Mouse (Mus musculus): ENCODE measurements at regions not wholly inside any gene's neighbourhood (a gene's known extent, or its start where the extent isn't known, plus 50 kb on each side); places are given as distances from the start of the nearest gene placed in this dataset.

- 31% methylated on average over 4 of the region's 4 CpGs for WGBS
- no peak overlapping the region for H3K27ac ChIP-seq (ENCODE audit: insufficient read depth, low read depth, low read length)
Measured at GRCm38 (mm10) chr11:111728148-111728547, 662.2 kb downstream of the Kcnj2 start.

GRCm38 (mm10) chr11:111732096-111732495 is 666.1 kb downstream of the Kcnj2 start:
- TF ChIP-seq CTCF (IDR thresholded peaks at IDR 0.05; ENCODE audit: insufficient read depth, low read depth, low read length), result no peak
- no peak for TF ChIP-seq POLR2A (IDR thresholded peaks at IDR 0.05; ENCODE audit: insufficient read depth, low read depth, low read length)
- WGBS, result 73% methylated on average over 8 of the region's 8 CpGs
- Histone ChIP-seq H3K4me1 (ENCODE audit: control insufficient read depth, insufficient read depth, low read length) (no peaks in the 10 kb centered on the region), H3K27ac (ENCODE audit: insufficient read depth, low read depth, low read length) (no peak overlapping the region), H3K4me3 (ENCODE audit: insufficient read depth, low read depth, low read length) (no peak overlapping the region)

More at GRCm38 (mm10) chr11:111728148-111728547, 662.2 kb downstream of the Kcnj2 start:
- Histone ChIP-seq H3K4me1 (ENCODE audit: control insufficient read depth, insufficient read depth, low read length) (no peaks in the 10 kb centered on the region), H3K4me3 (ENCODE audit: insufficient read depth, low read depth, low read length) (no peak overlapping the region)
- no peak for TF ChIP-seq CTCF (IDR thresholded peaks at IDR 0.05; ENCODE audit: insufficient read depth, low read depth, low read length)
- no peak for TF ChIP-seq POLR2A (IDR thresholded peaks at IDR 0.05; ENCODE audit: insufficient read depth, low read depth, low read length)

GRCm38 (mm10) chr11:111735446-111735845 is 669.5 kb downstream of the Kcnj2 start:
- TF ChIP-seq POLR2A (IDR thresholded peaks at IDR 0.05; ENCODE audit: insufficient read depth, low read depth, low read length), result no peak
- no peak for TF ChIP-seq CTCF (IDR thresholded peaks at IDR 0.05; ENCODE audit: insufficient read depth, low read depth, low read length)
- H3K4me3 ChIP-seq (ENCODE audit: insufficient read depth, low read depth, low read length), result no peak overlapping the region
- 94% methylated on average over 1 of the region's 1 CpGs for WGBS
- H3K27ac ChIP-seq (ENCODE audit: insufficient read depth, low read depth, low read length), result no peak overlapping the region
- no peaks in the 10 kb centered on the region for H3K4me1 ChIP-seq (ENCODE audit: control insufficient read depth, insufficient read depth, low read length)

- no peaks in the 10 kb centered on the region for H3K4me1 ChIP-seq (ENCODE audit: control insufficient read depth, insufficient read depth, low read length)
- 91% methylated on average over 5 of the region's 5 CpGs for WGBS
- H3K4me3 ChIP-seq (ENCODE audit: insufficient read depth, low read depth, low read length), result no peak overlapping the region
- TF ChIP-seq CTCF (IDR thresholded peaks at IDR 0.05; ENCODE audit: insufficient read depth, low read depth, low read length) (no peak), POLR2A (IDR thresholded peaks at IDR 0.05; ENCODE audit: insufficient read depth, low read depth, low read length) (no peak)
- H3K27ac ChIP-seq (ENCODE audit: insufficient read depth, low read depth, low read length), result no peak overlapping the region
Measured at GRCm38 (mm10) chr11:111735961-111736360, 670.0 kb downstream of the Kcnj2 start.

- H3K4me1 ChIP-seq (ENCODE audit: control insufficient read depth, insufficient read depth, low read length), result no peaks in the 10 kb centered on the region
- TF ChIP-seq CTCF (IDR thresholded peaks at IDR 0.05; ENCODE audit: insufficient read depth, low read depth, low read length) (no peak), POLR2A (IDR thresholded peaks at IDR 0.05; ENCODE audit: insufficient read depth, low read depth, low read length) (no peak)
- no peak overlapping the region for H3K27ac ChIP-seq (ENCODE audit: insufficient read depth, low read depth, low read length)
- no peak overlapping the region for H3K4me3 ChIP-seq (ENCODE audit: insufficient read depth, low read depth, low read length)
- WGBS, result 68% methylated on average over 6 of the region's 6 CpGs
Measured at GRCm38 (mm10) chr11:111743356-111743755, 677.4 kb downstream of the Kcnj2 start.

GRCm38 (mm10) chr11:111747262-111747946 is 681.4 kb downstream of the Kcnj2 start:
- 87% methylated on average over 7 of the region's 7 CpGs for WGBS

GRCm38 (mm10) chr11:111747947-111748322 is 682.0 kb downstream of the Kcnj2 start:
- 87% methylated on average over 2 of the region's 2 CpGs for WGBS
- Histone ChIP-seq H3K4me1 (ENCODE audit: control insufficient read depth, insufficient read depth, low read length) (no peaks in the 10 kb centered on the region), H3K27ac (ENCODE audit: insufficient read depth, low read depth, low read length) (no peak overlapping the region), H3K4me3 (ENCODE audit: insufficient read depth, low read depth, low read length) (no peak overlapping the region)
- no peak for TF ChIP-seq POLR2A (IDR thresholded peaks at IDR 0.05; ENCODE audit: insufficient read depth, low read depth, low read length)
- TF ChIP-seq CTCF (IDR thresholded peaks at IDR 0.05; ENCODE audit: insufficient read depth, low read depth, low read length), result no peak

More at GRCm38 (mm10) chr11:111747262-111747946, 681.4 kb downstream of the Kcnj2 start:
- TF ChIP-seq CTCF (IDR thresholded peaks at IDR 0.05; ENCODE audit: insufficient read depth, low read depth, low read length), result no peak
- no peak for TF ChIP-seq POLR2A (IDR thresholded peaks at IDR 0.05; ENCODE audit: insufficient read depth, low read depth, low read length)
- Histone ChIP-seq H3K27ac (ENCODE audit: insufficient read depth, low read depth, low read length) (no peak overlapping the region), H3K4me1 (ENCODE audit: control insufficient read depth, insufficient read depth, low read length) (no peaks in the 10 kb centered on the region), H3K4me3 (ENCODE audit: insufficient read depth, low read depth, low read length) (no peak overlapping the region)

GRCm38 (mm10) chr11:111748496-111748895 is 682.5 kb downstream of the Kcnj2 start:
- H3K4me1 ChIP-seq (ENCODE audit: control insufficient read depth, insufficient read depth, low read length), result no peaks in the 10 kb centered on the region
- H3K27ac ChIP-seq (ENCODE audit: insufficient read depth, low read depth, low read length), result no peak overlapping the region
- H3K4me3 ChIP-seq (ENCODE audit: insufficient read depth, low read depth, low read length), result no peak overlapping the region
- WGBS, result 100% methylated on average over 1 of the region's 1 CpGs
- TF ChIP-seq POLR2A (IDR thresholded peaks at IDR 0.05; ENCODE audit: insufficient read depth, low read depth, low read length), result no peak
- no peak for TF ChIP-seq CTCF (IDR thresholded peaks at IDR 0.05; ENCODE audit: insufficient read depth, low read depth, low read length)

- WGBS, result 81% methylated on average over 2 of the region's 2 CpGs
- no peaks in the 10 kb centered on the region for H3K4me1 ChIP-seq (ENCODE audit: control insufficient read depth, insufficient read depth, low read length)
- H3K27ac ChIP-seq (ENCODE audit: insufficient read depth, low read depth, low read length), result no peak overlapping the region
- no peak overlapping the region for H3K4me3 ChIP-seq (ENCODE audit: insufficient read depth, low read depth, low read length)
- TF ChIP-seq CTCF (IDR thresholded peaks at IDR 0.05; ENCODE audit: insufficient read depth, low read depth, low read length), result no peak
- no peak for TF ChIP-seq POLR2A (IDR thresholded peaks at IDR 0.05; ENCODE audit: insufficient read depth, low read depth, low read length)
Measured at GRCm38 (mm10) chr11:111754735-111755134, 688.8 kb downstream of the Kcnj2 start.
